Mouse (Mus musculus) testis, postnatal 10 days (tissue): ENCODE data around the gene Gm21170.
"Not testable (repeated sequence)": the region's sequence is repeated elsewhere in the genome, so short reads cannot be mapped to it uniquely, and the experiment has no call there.

Experiments
- DNase-seq: peaks from one replicate; pipeline ENCODE4 v3.0.0; 2021; ENCODE audit warnings: low spot score

Gm21170 gene

GRCm38 (mm10) chrY:47690998-47691397, at the start of gene Gm21170:
Gm21170 (minus strand) TSS chrY:47691098.
- not testable (repeated sequence) for DNase-seq
